Mouse (Mus musculus): ENCODE measurements at regions not wholly inside any gene's neighbourhood (a gene's known extent, or its start where the extent isn't known, plus 50 kb on each side); places are given as distances from the start of the nearest gene placed in this dataset.

DNA sequence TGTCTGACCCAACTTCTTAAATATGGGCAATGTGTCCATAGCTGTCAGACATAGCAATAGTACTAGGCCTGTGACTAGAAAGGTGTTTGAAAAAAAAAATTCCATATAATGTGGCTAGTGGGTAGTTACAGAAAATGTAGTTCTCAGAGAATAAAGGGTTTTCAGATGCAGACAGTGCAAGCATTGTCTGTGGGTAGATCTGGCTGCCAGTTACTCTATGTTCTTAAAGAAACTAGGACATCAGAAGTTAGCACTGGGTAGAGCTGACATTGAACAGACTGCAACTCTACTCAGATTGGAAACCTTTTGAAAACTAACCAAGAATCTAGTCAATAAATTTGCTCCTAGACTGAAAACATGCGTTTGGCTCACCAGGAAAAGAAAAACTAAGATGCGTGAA lies 154.5 kb upstream of the Negr1 start:
- no peak for DNase-seq (ENCODE audit: extremely low spot score in 1 of 2, low spot score in 1 of 2)

DNA sequence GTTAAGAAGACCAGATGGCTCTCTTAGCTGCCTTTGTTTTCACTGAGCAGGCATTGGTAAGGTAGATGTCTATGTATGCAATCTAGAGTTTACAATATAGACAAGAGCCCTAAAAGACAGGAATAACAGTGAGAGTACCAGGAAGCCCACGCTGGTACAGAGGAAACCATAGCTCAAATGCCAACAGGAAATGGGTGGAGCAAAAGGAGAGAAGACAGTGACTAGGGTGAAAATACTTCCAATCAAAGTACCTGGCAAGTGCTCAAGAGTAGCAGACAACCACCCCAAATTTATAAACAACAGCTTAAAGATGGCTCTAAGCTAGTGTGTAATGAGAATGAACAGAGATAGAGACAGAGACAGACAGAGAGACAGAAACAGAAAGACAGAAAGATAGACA lies 151.5 kb upstream of the Negr1 start:
- no peak for DNase-seq (ENCODE audit: extremely low spot score in 1 of 2, low spot score in 1 of 2)

DNA sequence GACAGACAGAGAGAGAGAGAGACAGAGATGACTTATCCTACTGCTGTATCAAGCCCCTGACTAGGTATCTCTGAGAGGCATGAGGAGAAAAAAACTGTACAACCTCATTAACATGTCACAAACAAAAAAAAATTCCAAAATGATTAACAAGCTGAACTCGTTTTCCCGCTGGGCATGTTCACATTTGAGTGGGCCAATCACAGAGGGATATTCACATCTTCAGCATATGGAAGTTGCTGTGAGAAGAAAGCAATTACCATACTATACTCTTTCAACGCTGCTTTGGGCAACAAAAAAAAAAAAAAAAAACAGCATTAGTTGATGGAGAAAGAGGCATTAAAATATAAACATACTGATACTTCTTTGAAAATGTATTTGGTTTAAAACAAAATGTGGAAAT lies 148.8 kb upstream of the Negr1 start:
- DNase-seq (ENCODE audit: extremely low spot score in 1 of 2, low spot score in 1 of 2): no peak

DNA sequence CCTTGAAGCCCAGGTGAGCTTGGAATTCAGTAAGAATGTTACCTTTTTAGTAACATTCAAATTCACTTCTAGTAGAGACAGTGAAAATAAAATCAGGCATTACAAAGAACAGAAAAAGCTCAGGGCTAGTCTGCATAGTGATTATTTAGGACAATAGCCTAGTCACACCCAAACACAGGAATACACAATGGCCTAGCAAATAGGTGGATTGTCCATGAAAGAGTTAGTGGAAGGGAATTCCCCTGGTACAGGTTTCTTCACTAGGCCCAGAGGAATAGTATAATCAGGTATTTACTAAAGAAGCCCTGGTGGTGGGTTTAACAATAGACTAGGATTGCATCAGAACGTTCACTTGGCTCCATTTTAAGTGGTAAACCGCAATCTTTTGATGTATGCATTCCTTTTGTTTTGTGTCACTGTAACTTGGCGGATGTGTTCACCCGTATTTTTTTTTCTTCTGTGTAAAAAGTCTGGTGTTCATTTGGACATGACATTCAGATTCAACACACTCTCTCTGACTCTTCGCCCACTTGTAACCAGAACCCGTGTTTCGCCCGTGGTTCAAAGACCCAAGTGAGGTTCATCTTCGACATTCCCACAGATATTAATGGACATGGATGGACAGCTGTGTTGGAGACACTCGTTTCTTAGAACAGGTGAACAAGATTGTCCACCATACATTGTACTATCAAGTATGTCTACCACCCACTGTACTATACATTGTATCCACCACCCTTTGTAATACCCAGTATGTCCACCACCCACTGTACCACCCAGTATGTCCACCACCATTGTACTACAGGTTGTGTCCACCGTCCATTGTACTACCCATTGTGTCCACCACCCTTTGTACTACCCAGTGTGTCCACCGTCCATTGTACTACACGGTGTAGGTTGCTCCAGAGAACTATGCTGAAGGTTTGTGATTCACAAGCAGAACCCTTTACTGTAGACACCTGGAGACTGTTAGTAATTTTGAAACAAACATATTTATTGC lies 146.9 kb upstream of the Negr1 start:
- DNase-seq (ENCODE audit: extremely low spot score in 1 of 2, low spot score in 1 of 2): no peak

DNA sequence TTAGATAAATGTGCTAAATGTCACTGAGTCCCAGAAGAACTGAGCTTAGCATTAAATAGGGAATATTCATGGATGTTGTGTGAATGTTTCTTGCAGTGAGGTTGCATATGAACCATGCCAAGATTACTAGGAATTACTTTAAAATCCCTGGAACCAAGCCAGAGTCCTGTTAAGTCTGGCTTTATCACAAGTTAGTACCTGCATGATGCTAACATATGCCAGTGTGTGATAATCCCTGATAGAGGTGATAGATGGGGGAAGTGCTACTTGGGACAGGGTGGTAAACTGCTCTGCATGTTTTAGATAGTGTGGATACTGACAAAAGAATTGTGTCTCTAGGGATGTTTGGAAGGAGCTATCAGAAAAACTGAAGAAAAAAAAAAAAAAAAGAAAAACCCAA lies 143.5 kb upstream of the Negr1 start:
- DNase-seq (ENCODE audit: extremely low spot score in 1 of 2, low spot score in 1 of 2): no peak

DNA sequence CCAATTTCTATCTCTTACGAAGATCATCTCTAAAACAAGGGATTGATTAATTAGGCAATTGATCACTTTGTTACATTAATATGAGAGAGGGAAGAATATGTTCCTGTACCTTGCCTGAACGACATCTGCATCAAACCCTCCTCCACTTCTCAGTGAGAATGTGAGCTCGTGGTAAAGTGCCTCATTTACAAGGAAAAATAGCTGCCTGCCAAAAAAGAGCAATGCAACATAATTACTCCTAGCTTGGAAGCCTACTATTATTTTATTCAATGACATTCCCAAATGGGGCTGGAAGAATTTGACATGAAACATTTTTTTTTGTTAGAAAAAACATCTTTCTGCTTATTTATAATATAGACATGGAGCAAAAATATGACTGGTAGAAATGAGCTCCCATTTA lies 138.5 kb upstream of the Negr1 start:
- DNase-seq (ENCODE audit: extremely low spot score in 1 of 2, low spot score in 1 of 2): peak in 1 of 2 experiments; percentile 22

DNA sequence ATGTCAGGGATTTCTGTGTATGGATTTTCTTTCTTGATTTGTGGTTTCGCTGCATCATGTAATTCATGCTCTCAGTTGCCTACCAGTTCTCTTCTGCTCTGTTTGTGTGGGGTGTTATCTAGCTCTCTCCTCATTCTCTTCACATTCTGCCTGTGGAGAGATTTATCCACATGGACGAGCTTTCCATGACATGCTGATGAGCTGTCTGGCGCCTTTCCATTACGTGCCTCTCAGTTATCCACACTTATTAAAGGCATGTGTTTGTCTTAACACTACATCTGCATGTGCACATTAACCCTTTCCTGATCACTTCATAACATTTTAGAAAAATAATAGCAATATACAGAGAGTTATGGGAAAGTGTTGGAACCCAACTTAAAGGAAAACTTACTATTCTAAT lies 106.6 kb upstream of the Negr1 start:
- DNase-seq (ENCODE audit: extremely low spot score in 1 of 2, low spot score in 1 of 2): no peak

DNA sequence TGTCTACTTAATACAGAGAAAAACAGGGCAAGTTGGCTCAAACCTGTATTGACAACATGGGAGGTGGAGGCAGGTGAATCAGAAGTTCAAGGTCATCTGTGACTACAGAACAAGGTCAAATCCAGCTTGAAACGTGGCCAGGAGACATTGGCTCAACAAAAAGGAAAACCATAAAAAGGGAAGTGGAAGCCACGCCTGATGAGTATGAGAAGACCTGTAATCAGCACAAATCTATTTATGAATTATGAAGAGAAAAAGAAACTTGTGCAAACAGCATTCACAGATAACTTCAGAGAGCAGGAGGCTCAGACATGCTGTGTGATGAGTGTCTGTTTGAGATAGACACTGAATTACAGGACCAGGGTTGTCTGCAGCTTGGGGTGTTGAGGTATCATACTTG lies 98.3 kb upstream of the Negr1 start:
- no peak for DNase-seq (ENCODE audit: extremely low spot score in 1 of 2, low spot score in 1 of 2)

DNA sequence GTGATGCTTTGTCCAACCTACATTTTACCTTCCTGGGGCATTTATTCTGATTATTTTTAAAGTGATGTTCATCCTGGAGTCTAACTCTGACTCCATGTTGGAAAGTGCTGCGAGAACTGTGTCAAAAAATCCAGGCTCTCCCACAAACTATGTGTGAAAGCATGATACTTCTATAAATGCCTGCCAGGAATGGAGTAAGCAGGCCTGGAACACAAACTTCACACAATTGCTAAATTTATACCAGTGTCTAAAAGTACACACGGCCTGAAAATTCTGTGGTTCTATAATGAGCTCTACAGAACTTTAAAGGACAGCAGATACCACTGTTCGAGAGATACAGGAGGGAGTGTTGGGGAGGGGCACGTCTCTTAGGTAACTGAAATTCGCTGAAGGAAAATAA lies 96.0 kb upstream of the Negr1 start:
- peak; percentile 28 to 37 for DNase-seq (ENCODE audit: extremely low spot score in 1 of 2, low spot score in 1 of 2)

DNA sequence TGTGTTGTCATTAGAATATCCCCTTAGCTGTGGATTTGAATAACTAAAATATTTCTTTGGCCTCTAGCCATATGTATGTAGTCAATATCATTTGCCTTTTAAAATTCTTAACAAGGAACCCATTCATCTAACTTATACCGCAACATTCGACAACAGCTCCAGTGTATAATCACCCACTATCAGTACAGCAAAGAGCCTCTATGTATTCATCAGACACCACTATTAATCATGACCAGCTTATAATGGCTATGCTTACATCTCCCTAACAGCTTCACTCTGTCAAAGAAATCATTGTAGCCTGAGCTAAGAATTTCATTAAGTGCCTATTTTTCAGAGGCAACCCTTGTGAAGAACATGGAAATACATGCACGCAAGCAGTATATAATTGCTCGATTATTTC lies 88.9 kb upstream of the Negr1 start:
- no peak for DNase-seq (ENCODE audit: extremely low spot score in 1 of 2, low spot score in 1 of 2)

Measured in frontal cortex, adult 2 months (tissue).